Mouse (Mus musculus) thymus, adult 2 months (tissue): ENCODE results near the gene Slc9a1.

ENCODE experiments used
- CTCF ChIP-seq: fragments of 200-500 bp; IDR thresholded peaks from 2 replicates; pipeline ENCODE4 v1.5.1; 2012; ENCODE audit warnings: mild to moderate bottlenecking, control low read depth, low read length, moderate library complexity, borderline replicate concordance; ENCODE audit not compliant: control insufficient read depth, poor library complexity, insufficient read depth; ENCODE audit errors: extremely low read depth
- POLR2A ChIP-seq: fragments of 200-500 bp; IDR thresholded peaks from 2 replicates; pipeline ENCODE4 v1.6.1; 2012; ENCODE audit warnings: mild to moderate bottlenecking, low read length, control low read depth, moderate library complexity; ENCODE audit not compliant: control insufficient read depth, poor library complexity, insufficient read depth; ENCODE audit errors: extremely low read depth

GRCm38 (mm10) chr4:133458044-133458443 is 88.5 kb downstream of the Slc9a1 start:
- no peak for TF ChIP-seq POLR2A
- TF ChIP-seq CTCF = no peak; the same call in 1 of the 2 replicates
